Mouse (Mus musculus) B cell, adult (primary cell): ENCODE measurements around the gene Gp1ba. TPM values are rescaled to one million over a fixed set of nuclear protein-coding genes. Genes with fewer than 3 reads are reported as not detected.

Source experiments
- total RNA-seq: library from RNA; stranded (reverse); gene quantifications from 4 replicates; pipeline ENCODE4 v1.2.4, GENCODE M21; 2023; ENCODE audit not compliant: inconsistent age

Gp1ba gene
- 0.29 TPM in 1 of 4 replicates, not detected in the others for total RNA-seq

GRCm38 (mm10) chr11:70638714-70639278 lies at the start of gene Gp1ba:
Gene Gp1ba (plus strand): TSS chr11:70639122.

GRCm38 (mm10) chr11:70615516-70616093 lies 23.3 kb upstream of the Gp1ba start, which contains the start of gene 4930544D05Rik:
Gene 4930544D05Rik (plus strand): TSS chr11:70615848.

GRCm38 (mm10) chr11:70619101-70619500 lies 19.8 kb upstream of the Gp1ba start, which contains the start of gene Chrne:
Gene Chrne (minus strand): TSS chr11:70619216.

GRCm38 (mm10) chr11:70646691-70647650 lies 8.0 kb downstream of the Gp1ba start, which contains the start of the genes Rnf167 and Slc25a11:
Gene Rnf167 (plus strand): TSS chr11:70647235.
Gene Slc25a11 (minus strand): TSS chr11:70647479.

GRCm38 (mm10) chr11:70654198-70654922 lies 15.4 kb downstream of the Gp1ba start, which contains the start of gene Pfn1:
Gene Pfn1 (minus strand): TSS chr11:70654644.

GRCm38 (mm10) chr11:70656964-70657363 lies 18.0 kb downstream of the Gp1ba start, which contains the start of gene Eno3:
Gene Eno3 (plus strand): TSS chr11:70657202.

GRCm38 (mm10) chr11:70668771-70669505 lies 30.0 kb downstream of the Gp1ba start, which contains the start of gene Spag7:
Gene Spag7 (minus strand): TSS chr11:70669416.

GRCm38 (mm10) chr11:70687601-70688199 lies 48.8 kb downstream of the Gp1ba start, which contains the start of gene Camta2:
Gene Camta2 (minus strand): TSS chr11:70688105.

Other genes starting within 250 kb of the Gp1ba start
- 26.4 to 29.9 TPM (median 28.0 TPM) in 4 replicates for gene Pelp1, start 229.1 kb upstream of the Gp1ba start, total RNA-seq
- 93.3 to 103 TPM (median 98.7 TPM) in 4 replicates for gene Arrb2, start 206.5 kb upstream of the Gp1ba start, total RNA-seq
- 39.8 to 46.9 TPM (median 43.4 TPM) in 4 replicates for gene Med11, start 187.2 kb upstream of the Gp1ba start, total RNA-seq
- 1.3 to 2.1 TPM (median 1.4 TPM) in 4 replicates for gene Zmynd15, start 179.7 kb upstream of the Gp1ba start, total RNA-seq
- 6.6 to 9.3 TPM (median 7.2 TPM) in 4 replicates for gene Cxcl16, start 179.1 kb upstream of the Gp1ba start, total RNA-seq
- gene Tm4sf5, start 133.9 kb upstream of the Gp1ba start, total RNA-seq, result not detected in 4 replicates
- gene Vmo1, start 124.5 kb upstream of the Gp1ba start, total RNA-seq, result not detected in 4 replicates
- gene Gltpd2, start 119.9 kb upstream of the Gp1ba start, total RNA-seq, result not detected in 4 replicates
- gene Psmb6, start 113.8 kb upstream of the Gp1ba start, total RNA-seq, result 124 to 141 TPM (median 128 TPM) in 4 replicates
- gene Gm40193, start 106.2 kb upstream of the Gp1ba start, total RNA-seq, result not detected in 4 replicates
- 3.3 to 6.4 TPM (median 4.5 TPM) in 4 replicates for gene Pld2, start 99.1 kb upstream of the Gp1ba start, total RNA-seq
- 79.8 to 99.2 TPM (median 86.0 TPM) in 4 replicates for gene Mink1, start 76.2 kb upstream of the Gp1ba start, total RNA-seq
- gene 4930544D05Rik, start 23.3 kb upstream of the Gp1ba start, total RNA-seq, result 1.6 TPM in 1 of 4 replicates, not detected in the others
- 1.1 to 1.2 TPM in 2 of 4 replicates, not detected in the others for gene Chrne, start 19.9 kb upstream of the Gp1ba start, total RNA-seq
- 206 to 218 TPM (median 207 TPM) in 4 replicates for gene Rnf167, start 8.1 kb downstream of the Gp1ba start, total RNA-seq
- gene Slc25a11, start 8.4 kb downstream of the Gp1ba start, total RNA-seq, result 74.1 to 86.5 TPM (median 81.8 TPM) in 4 replicates
- 1,394 to 1,549 TPM (median 1,435 TPM) in 4 replicates for gene Pfn1, start 15.5 kb downstream of the Gp1ba start, total RNA-seq
- 30.9 to 40.5 TPM (median 35.3 TPM) in 4 replicates for gene Eno3, start 18.1 kb downstream of the Gp1ba start, total RNA-seq
- gene Spag7, start 30.3 kb downstream of the Gp1ba start, total RNA-seq, result 37.7 to 45.8 TPM (median 44.0 TPM) in 4 replicates
- 57.0 to 68.2 TPM (median 65.4 TPM) in 4 replicates for gene Camta2, start 49.0 kb downstream of the Gp1ba start, total RNA-seq
- 0.71 to 4.0 TPM (median 2.1 TPM) in 4 replicates for gene Inca1, start 61.0 kb downstream of the Gp1ba start, total RNA-seq
- gene Kif1c, start 61.4 kb downstream of the Gp1ba start, total RNA-seq, result 30.9 to 35.3 TPM (median 32.4 TPM) in 4 replicates
- gene Zfp3, start 125.1 kb downstream of the Gp1ba start, total RNA-seq, result 2.1 to 2.6 TPM (median 2.4 TPM) in 4 replicates
- gene Scimp, start 173.5 kb downstream of the Gp1ba start, total RNA-seq, result 20.5 to 28.8 TPM (median 24.4 TPM) in 4 replicates
- gene Rabep1, start 205.7 kb downstream of the Gp1ba start, total RNA-seq, result 52.7 to 57.4 TPM (median 54.9 TPM) in 4 replicates